Mouse (Mus musculus) brain, embryonic 14.5 days (tissue): ENCODE results near the gene Ghrhr. TPM values are rescaled to one million over a fixed set of nuclear protein-coding genes. Genes with fewer than 3 reads are reported as not detected.

ENCODE experiments used
- DNase-seq: peaks from one replicate; pipeline ENCODE4 v3.0.0-alpha.2; 2011; ENCODE audit warnings: low read depth
- CTCF ChIP-seq: fragments of 200-500 bp; IDR thresholded peaks from 2 replicates; pipeline ENCODE4 v1.5.1; 2012; ENCODE audit warnings: inconsistent platforms, mild to moderate bottlenecking, moderate library complexity, borderline replicate concordance; ENCODE audit not compliant: insufficient read depth, insufficient read length; ENCODE audit errors: extremely low read depth
- POLR2A ChIP-seq: fragments of 200-500 bp; IDR thresholded peaks from 2 replicates; pipeline ENCODE4 v1.6.1; 2012; ENCODE audit warnings: mild to moderate bottlenecking, inconsistent platforms, borderline replicate concordance; ENCODE audit not compliant: poor library complexity, insufficient read depth, insufficient read length, severe bottlenecking; ENCODE audit errors: extremely low read depth
- polyA plus RNA-seq: library from polyadenylated mRNA; depleted of rRNA; stranded (reverse); fragments of >200 nt; gene quantifications from 2 replicates; pipeline ENCODE4 v1.2.3, GENCODE M21; 2012; rRNA removed

Ghrhr gene
- polyA plus RNA-seq = not detected in 2 replicates

DNA sequence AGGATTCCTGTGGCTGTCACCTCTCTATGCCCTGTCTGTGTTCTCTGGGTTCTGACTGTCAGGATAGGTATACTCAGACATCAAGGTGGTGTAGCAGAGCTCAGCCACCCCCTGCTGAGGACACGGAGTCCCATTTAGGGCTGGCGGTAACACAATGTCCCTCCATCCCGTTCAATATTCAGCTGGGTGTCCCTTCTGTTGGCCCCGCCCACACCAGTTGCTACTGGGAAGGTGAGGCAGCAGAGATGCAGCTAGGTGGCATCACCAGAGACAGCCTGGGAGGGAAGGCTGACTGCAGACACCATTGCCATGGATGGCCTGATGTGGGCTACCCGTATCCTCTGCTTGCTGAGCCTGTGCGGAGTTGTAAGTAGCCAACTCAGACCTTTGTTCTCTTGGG, at the start of gene Ghrhr:
Gene Ghrhr, plus strand, starts transcription at position 220 of the 400 bp plus-strand sequence.
- no peak for DNase-seq
- TF ChIP-seq CTCF = no peak
- TF ChIP-seq POLR2A = no peak

- DNase-seq = no peak
- TF ChIP-seq CTCF = no peak
- TF ChIP-seq POLR2A = no peak
Observed at GRCm38 (mm10) chr6:55326299-55326698, 49.8 kb upstream of the Ghrhr start.

DNA sequence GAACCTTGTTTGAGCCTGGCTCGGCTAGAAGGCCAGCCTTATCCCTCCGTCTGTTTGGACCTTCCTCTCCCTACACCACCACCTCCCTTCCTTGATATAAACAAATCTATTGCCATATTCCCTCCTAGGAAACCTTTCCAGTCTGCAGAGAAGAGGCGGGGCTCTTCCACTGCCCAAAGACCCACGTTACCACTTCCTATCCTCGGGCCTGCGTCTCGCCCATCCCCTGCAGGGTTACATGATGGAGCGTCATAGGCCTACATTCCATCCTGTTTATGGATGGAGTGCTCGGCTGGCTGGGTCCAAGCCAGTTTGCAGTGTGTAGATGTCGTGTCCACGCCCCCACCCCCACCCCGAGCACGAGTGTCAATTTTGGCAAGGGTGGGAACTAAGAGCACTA, 48.8 kb upstream of the Ghrhr start:
- DNase-seq = no peak
- TF ChIP-seq POLR2A (no peak), CTCF (no peak)

GRCm38 (mm10) chr6:55328179-55328578, 47.9 kb upstream of the Ghrhr start:
- no peak for TF ChIP-seq POLR2A
- TF ChIP-seq CTCF = no peak
- no peak for DNase-seq

DNA sequence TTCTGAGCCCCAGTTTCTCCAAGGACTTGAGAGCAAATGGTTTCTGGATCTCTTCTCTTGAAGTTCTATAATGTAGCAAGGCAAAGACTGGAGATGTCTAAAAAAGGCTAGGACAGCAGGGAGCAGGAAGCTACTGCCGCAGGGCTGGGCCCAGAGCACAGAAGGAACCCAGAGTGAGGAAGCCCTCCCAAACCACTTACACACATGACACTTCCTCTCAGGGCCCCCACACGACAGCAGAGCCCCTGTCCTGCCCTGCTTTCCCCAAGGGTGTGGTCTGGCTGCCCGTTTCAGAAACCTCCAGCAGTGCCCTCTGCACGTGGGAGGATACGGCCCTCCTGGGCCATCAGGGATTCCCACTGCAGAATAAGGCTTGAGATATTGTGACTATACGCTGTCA, 44.8 kb upstream of the Ghrhr start:
- no peak for DNase-seq
- TF ChIP-seq POLR2A (no peak), CTCF (no peak)

- DNase-seq = peak; percentile 72
Observed at GRCm38 (mm10) chr6:55332100-55332772, 43.9 kb upstream of the Ghrhr start.

DNA sequence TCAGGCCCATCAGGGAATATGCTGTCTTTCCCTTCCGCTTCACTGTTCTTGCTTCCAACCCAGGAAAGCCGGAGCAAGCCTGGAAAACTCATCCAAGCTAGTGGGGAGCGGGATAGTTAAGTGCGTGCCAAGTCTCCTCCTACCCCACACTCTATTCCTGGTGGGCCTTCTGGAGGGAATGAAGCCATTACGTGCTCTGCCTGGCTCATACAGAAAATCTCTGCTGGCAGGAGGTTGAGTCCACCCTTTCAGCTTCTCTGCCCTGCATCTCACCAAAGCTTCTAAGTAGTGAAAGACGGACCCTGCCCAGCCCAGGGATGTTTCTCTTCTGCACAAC, 43.4 kb upstream of the Ghrhr start:
- DNase-seq = peak; percentile 89
- TF ChIP-seq POLR2A = no peak
- no peak for TF ChIP-seq CTCF

More at GRCm38 (mm10) chr6:55332100-55332772, 43.9 kb upstream of the Ghrhr start:
- no peak for TF ChIP-seq CTCF
- no peak for TF ChIP-seq POLR2A

- TF ChIP-seq POLR2A = no peak
- no peak for TF ChIP-seq CTCF
- peak; percentile 89 for DNase-seq
Observed at GRCm38 (mm10) chr6:55335989-55336514, 40.0 kb upstream of the Ghrhr start, which contains the start of gene Aqp1. TSS of gene Aqp1 (plus strand) at chr6:55336432.

- DNase-seq = no peak
- no peak for TF ChIP-seq CTCF
- TF ChIP-seq POLR2A = no peak
Observed at GRCm38 (mm10) chr6:55337242-55337641, 38.9 kb upstream of the Ghrhr start.

GRCm38 (mm10) chr6:55338077-55338476, 38.0 kb upstream of the Ghrhr start:
- no peak for DNase-seq
- TF ChIP-seq CTCF (no peak), POLR2A (no peak)

GRCm38 (mm10) chr6:55338934-55339825, 36.9 kb upstream of the Ghrhr start:
- no peak for TF ChIP-seq POLR2A
- TF ChIP-seq CTCF = no peak
- DNase-seq = no peak
